Mouse (Mus musculus) thymus, adult 2 months (tissue): ENCODE measurements around the gene Gm49405.

Source experiments
- CTCF ChIP-seq: fragments of 200-500 bp; IDR thresholded peaks from 2 replicates; pipeline ENCODE4 v1.5.1; 2012; ENCODE audit warnings: mild to moderate bottlenecking, control low read depth, low read length, moderate library complexity, borderline replicate concordance; ENCODE audit not compliant: control insufficient read depth, poor library complexity, insufficient read depth; ENCODE audit errors: extremely low read depth
- POLR2A ChIP-seq: fragments of 200-500 bp; IDR thresholded peaks from 2 replicates; pipeline ENCODE4 v1.6.1; 2012; ENCODE audit warnings: mild to moderate bottlenecking, low read length, control low read depth, moderate library complexity; ENCODE audit not compliant: control insufficient read depth, poor library complexity, insufficient read depth; ENCODE audit errors: extremely low read depth

DNA sequence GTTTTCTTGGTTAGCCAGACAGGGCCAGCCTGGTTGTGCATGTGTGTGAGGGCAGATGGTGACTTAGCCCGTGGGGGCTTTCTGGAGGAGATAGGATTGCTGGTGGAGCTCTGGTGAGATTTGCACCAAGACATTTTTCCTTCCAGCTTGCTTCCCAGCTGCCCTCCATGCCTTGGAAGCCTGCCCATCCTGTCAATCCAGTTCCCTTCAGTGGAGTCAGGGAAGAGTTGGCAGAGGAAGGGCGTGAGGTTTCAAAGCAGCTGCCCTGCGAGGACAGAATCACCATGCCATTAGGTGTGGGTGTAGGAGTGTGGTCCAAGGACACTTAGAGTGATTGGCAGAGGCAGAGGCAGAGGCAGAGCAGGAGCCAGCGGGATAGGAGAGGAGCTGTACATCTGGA lies 42.0 kb upstream of the Gm49405 start, which contains the start of gene Aldh3b3:
- TF ChIP-seq CTCF (no peak), POLR2A (no peak)
